Mouse (Mus musculus): Measurements from ENCODE around the gene Tgm5.
"Not testable (repeated sequence)": the region's sequence is repeated elsewhere in the genome, so short reads cannot be mapped to it uniquely, and the experiment has no call there.

Gene Tgm5

DNA sequence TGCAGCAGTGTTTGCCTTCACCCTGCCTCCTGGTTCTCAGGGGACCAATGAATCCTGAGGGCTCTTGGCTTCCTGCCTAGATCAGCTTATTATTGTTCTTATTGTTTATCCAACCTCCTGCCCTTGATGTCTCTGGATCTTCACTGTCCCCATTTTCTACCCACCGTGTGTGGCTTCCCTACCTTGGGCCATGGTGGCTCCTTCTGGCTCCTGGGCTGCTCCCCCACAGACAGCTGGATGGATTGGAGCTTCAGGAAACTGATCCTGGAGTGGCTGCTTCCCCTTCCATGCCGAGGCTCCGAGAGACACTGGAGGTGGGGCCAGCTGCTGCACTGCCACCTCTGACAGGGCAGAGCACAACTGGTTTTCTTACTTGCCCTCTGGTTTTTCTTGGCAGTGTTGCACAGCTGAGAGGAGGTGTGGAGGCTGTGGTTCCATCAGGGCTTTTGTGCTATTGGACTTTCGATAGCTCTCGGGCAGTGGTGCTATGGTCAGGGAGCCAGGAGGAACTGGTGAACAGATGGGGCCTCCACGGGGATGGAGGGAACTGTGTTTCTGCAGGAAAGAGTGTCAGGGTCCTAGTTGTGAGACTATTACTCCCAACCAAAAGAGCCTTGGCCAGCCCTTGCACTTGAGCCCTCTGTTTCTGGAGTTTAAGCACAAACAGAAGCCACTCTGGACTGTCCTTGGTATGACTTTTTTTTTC is at the start of gene Tgm5:
Tgm5 (minus strand) TSS at position 362 of the 706 bp plus-strand sequence.
- DNase-seq (ENCODE audit: extremely low read depth, low read depth), result no peak

DNA sequence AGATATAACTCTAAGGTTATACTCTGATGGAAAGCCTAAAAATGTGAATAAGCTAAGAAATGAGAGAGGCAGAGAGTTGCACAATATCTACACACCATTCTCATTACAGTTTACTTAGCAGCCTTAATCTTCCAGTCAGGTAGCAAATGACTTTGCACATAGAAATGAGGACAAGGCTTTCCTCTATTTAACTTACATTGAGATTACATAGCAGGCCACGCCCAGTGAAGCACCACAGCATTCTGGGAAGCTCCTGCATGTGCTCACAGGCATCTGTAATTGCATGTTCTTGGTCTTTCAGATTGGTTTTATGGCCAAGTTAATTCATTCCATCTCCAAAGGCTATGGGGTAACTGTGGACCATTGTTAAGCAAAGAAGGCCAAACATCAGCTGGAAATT is 47.2 kb upstream of the Tgm5 start:
- no peak for DNase-seq (ENCODE audit: extremely low read depth, low read depth)

DNA sequence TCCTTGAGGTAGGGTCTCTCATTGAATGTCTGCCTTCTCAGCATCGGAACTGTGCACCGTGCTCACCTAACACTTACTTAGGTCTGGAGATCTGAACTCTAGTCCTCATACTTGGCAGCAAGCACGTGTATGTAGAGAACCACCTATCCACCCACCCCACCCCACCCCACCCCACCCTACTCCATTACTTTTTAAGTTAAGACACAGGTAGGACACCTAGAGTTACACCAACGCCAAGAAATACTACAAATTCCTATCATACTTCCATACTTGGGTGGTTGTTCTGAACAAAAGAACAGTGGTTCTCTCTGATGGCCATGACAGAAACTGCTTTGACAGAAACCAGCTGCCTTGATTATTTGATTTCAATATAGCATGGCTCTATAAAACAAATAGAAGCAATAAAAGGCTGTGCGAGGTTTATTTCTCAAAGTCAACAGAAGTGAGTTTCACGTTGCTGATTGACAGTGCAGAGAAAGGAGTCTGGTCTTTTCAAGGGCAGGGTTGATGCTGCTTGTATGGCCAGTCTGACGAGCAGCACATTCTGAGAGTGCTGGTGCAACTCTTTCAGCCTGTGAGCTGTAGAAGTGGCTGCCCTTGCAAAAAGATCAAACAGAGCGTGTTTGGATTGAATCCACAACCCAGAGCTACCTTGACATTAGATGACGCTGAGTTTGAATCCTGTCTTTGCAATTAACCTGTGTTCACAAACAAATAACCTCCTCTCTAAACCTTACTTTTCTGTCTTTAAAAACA is 43.4 kb upstream of the Tgm5 start:
- no peak for DNase-seq (ENCODE audit: extremely low read depth, low read depth)

DNA sequence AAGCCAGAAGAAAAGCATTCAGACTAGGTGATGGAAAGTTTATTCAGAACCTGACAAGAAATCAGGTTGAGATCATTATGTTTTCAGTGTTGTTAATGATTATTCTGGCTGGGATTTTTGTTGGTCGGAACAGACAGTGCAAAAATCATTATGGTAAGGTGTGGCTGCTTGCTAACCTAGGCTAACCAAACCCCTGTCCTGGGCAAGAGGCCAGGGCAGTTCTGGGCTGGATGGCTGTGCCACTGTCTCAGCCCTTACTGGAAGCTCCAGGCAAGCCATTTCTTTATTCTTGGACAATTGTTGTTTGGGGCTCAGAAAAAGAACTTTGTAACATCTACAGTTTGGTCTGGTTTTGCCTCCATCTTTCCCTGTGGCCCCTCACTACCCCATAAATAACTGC is 41.9 kb upstream of the Tgm5 start:
- DNase-seq (ENCODE audit: extremely low read depth, low read depth), result no peak

DNA sequence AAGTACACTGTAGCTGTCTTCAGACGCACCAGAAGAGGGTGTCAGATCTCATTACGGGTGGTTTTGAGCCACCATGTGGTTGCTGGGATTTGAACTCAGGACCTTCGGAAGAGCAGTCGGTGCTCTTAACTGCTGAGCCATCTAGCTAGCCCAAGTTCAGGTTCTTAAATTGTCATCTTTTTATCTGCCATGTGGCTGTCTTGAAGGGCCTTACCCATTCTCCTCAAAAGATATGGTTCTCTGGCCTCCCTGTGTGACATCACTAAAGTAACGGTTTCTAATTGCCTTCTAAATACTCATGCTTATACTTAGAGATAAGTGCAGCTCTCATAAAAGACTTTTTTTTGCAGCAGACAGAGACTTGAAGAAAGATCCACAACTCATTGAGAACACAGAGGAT is 40.7 kb upstream of the Tgm5 start:
- not testable (repeated sequence) for DNase-seq (ENCODE audit: extremely low read depth, low read depth)

DNA sequence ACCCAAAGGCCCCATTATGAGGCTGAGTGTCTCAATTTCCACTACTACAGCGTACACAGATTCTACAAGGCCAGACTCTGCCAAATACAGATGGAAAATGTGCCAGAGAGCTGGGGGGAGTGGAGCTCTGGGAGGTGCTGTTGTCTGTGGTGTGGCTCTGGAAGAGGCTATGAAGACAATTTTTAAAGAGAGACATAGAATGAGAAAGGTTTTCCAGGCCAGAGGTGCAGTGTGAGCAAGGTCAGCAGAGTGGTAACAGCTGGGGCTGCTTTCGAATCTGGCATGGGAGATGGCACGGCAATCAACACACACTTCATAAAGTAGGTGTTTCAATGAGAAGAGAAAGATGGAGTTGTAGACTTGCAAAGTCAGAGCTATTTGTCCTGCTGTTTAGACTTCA is 33.6 kb upstream of the Tgm5 start:
- DNase-seq (ENCODE audit: extremely low read depth, low read depth), result no peak

DNA sequence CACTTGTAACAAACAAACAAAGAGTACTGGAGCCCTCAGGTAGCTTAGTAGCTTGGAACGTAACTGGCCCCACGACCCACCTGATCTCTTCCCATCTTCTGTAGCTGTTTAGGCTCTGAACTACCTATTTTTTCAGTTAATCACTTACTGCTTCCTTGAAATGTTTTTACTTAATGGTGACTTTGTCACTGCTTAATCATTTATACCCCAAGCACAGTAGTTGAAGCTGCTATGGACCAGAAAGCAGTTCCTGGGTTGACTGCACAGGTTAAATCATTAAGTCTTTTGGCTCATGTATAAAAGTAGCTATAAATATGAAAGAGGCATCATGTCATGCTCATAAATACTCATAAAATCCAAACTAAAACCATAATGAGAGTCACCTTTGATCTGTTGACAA is 29.8 kb upstream of the Tgm5 start:
- DNase-seq (ENCODE audit: extremely low read depth, low read depth), result no peak

DNA sequence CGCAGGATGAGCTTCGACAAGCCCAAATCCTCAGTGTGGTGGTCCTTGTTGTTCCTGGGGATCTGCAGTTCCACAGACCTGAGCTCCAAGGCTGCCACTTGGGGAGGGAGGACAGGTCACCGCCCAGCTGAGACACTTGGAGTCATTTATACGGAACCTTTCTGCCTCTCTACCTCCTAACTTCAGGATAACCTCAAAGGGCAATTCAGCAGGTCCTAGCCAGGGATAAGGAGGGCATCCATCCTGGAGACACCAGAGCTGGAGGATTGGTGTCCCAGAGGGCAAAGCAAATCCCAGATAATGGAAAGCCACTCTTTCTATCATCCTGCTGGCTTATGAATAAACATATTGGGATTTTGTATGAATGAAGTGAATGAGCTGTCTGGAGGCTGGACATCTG is 24.1 kb upstream of the Tgm5 start, which contains the start of gene Tgm7:
Tgm7 (minus strand) TSS at position 101 of the 400 bp plus-strand sequence.
- DNase-seq (ENCODE audit: extremely low read depth, low read depth), result no peak

DNA sequence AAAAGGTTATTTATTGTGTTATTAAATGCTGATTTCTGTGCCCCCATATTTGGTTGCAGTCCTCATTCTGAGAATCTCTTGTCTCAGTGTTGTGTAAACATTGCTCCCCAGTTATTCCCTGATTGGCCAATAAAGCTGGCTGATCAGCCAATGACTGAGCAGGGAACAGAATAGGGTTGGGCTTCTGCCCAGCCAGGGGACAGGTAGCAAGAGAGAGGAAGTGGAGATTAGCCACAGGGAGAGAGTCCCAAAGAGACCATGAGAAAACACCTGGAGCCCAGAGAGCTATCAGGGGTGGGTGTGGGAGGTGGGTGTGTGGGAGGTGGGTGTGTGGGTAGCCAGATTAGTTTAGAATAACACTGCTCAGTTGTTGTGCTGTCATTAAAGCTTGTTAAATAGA is 20.3 kb upstream of the Tgm5 start:
- no peak for DNase-seq (ENCODE audit: extremely low read depth, low read depth)

DNA sequence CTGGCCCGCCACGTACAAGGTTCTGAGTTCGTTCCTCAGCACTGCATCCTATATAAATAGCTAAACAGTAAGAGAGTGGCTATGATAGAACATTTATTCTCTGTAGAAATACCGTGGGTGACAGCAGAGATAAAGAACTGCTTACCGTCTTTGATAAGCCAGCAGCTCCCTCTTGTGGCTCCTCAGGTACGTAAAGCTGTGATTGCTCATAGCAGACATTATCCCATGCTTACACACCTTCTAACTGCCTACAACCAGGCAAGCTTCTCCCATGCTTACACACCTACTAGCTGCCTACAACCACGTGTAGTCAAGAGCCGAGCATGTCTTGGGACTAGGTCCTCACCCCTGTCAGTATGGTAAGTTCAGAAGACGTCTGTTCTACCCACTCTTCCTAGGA is 16.4 kb upstream of the Tgm5 start:
- DNase-seq (ENCODE audit: extremely low read depth, low read depth), result peak; percentile 65

DNA sequence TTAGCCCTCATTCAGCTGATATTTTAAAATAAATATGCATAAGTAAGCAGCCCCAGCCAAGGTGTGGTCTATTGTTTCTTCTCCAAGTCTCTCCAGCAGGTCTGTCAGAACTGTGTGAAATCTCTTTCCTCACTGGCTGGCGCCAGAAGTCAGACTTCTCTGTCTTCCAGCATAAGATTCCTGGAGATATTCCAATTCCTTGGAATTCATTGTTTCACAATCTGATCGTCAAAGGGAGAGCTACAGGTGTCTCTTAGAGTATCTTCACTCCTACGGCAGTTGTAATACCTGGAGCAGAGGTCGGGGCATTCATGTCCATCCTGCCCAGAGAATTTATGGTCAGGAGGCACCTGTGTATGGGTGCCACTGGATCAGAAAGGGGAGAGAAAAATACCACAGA is 4.1 kb upstream of the Tgm5 start:
- no peak for DNase-seq (ENCODE audit: extremely low read depth, low read depth)

DNA sequence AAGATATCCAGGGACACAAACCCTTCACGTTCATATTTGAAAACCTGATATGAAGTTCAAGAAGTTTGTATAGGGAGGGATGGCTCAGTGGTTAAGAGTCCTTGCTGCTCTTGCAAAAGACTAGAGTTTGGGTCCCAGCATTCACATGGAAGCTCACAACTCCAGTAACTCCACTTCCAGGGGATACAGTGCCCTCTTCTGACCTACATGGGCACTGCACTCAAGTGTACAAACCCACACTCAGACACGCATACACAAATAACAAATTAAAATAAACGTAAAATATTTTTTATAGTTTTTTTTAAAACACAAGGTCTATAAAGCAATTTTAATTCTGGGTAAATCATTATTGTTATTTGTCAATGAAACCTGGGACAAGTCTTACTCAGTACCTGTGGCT is 2.9 kb upstream of the Tgm5 start:
- no peak for DNase-seq (ENCODE audit: extremely low read depth, low read depth)

DNA sequence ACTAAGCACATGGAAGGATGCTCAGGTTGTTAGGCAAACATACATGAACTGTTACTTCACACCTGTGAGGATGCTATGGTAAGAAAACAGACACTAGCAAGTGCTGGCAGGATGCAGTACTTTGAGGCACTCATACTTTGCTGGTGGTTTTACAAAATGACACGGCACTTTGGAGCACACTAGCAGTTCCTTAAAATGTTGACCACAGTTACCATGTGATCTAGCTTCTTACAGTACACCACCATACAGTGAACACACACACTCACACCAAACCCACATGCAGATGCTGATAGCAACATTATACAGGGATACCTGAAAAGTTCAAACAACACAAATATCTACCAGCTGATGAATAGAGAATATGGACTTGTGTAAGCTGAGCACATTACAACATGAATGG is 3.0 kb downstream of the Tgm5 start:
- peak; percentile 46 for DNase-seq (ENCODE audit: extremely low read depth, low read depth)

DNA sequence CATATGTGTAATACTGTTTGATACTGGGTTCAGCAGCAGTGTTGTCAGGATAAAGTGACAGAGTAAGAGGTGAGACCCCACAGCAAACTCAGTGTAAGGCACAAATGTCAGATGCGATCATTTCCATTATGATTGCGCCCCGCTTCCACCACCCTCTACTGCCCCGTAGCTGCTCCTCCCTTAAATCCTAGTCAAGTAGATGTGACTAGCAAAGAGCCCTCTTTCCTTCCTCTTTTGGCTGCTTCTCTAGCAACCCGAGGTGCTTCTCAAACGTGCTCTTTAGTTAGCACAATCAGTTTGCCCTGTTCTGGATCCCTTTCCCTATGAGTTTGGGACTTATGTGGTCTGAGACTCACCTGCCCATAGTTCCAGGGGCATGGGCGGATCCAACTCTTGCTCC is 10.9 kb downstream of the Tgm5 start:
- no peak for DNase-seq (ENCODE audit: extremely low read depth, low read depth)

DNA sequence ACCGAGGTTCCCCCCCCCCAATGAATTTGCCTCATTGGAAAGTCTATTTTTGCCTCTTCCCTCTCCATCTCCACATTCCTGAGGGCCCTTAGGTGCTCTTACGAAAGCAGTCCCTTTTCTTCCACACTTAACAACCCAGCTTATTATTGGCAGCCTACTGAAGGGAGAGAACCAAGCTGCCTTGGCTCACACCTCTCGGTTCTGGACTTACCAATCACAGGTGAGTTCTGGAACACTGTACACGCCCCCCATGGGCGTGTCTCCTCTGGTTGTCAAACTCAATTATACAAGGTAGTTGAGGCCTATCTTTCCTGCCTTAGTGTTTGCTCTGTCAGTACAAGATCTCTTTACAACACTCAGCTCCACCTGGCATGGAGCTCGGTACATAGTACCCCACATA is 13.8 kb downstream of the Tgm5 start:
- DNase-seq (ENCODE audit: extremely low read depth, low read depth), result no peak

DNA sequence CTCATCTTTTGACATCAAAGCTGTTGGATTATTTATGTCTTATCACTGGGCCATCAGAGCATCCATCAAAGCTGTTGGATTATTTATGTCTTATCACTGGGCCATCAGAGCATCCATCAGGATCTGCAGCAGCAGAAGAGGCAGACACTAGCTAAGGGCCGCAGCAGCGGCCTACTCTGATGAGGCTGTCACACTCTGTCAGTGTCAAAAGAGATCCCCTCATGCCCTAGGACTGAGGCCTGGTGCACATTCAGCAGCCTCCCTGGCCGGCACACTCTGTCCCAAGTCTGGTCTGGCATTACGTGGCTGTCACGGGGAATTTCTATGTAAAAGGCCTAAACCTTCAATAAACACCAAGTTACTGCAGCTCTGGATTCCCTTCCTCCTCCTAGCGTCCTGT is 16.1 kb downstream of the Tgm5 start:
- DNase-seq (ENCODE audit: extremely low read depth, low read depth), result no peak

DNA sequence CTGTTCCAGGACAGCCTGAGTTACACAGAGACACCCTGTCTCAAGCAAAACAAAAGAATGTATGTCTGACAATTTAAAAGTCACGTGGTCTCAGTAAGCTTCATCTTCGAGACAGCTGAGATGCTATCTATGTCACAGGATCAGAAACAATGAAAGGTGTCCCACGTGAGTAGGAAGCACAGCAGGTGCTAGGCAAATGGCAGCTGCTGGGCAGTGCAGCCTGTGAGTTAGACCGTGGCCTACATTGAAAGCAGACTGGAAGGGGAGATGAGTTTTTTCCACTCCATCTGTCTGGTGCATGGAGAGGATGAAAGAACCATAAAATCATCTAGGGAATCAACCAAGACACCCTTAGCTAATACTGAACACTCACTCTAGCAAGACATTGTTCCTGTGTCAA is 18.5 kb downstream of the Tgm5 start:
- DNase-seq (ENCODE audit: extremely low read depth, low read depth), result no peak

DNA sequence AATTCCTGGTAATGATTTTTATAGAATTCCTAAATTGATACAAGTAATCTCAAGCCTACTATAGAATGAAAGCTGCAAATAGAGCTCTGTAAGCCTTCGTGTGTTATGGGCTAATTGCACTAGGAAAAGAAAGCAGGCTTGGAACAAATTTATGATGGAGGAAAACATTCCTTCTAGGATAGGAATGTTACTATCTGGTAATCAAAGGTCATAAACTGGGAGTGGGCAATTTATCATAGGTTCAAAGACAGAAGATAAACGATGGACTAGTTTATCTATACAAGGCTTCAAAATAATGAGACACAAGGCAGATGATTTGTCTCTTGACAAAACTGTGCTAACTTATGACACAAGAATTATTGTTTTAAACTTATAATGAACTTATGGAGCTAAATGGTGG is 24.3 kb downstream of the Tgm5 start:
- DNase-seq (ENCODE audit: extremely low read depth, low read depth), result no peak

DNA sequence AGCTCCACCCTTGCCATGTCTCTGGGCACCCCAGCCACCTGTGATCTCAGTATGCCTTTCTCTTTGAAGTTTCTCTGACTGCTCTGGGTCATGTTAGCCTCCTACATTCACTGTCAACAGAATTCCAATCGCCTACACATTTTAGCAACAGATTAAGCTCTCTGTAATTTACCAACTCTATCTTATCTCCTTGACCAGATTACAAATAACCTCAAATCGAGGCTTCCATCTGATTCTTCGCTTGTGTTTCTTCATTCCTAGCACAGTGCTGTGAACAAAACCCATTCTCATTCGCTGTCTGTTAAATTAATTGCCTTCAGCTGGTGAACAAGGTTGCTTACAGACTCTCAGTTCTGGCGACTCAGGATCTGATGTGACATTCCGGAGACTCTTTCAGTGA is 27.6 kb downstream of the Tgm5 start:
- no peak for DNase-seq (ENCODE audit: extremely low read depth, low read depth)

DNA sequence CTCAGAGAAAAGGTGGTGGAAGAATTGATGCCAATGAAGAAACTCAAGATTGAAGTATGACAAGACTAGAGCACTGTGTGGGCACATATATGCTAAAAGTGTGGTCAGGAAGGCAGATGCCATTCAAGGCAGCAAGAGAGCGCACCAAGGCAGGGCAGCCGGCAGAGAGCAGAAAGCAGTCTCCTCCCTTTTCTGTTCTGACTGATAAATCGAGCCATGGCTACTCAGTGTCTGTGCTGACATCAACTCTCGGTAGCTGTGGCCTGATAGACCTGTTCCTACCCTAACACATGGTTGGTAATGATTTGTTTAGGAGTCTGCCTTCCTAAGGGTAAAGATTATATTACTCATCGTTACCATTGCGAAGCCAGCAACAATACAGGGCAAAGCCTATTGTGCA is 29.7 kb downstream of the Tgm5 start:
- no peak for DNase-seq (ENCODE audit: extremely low read depth, low read depth)

DNA sequence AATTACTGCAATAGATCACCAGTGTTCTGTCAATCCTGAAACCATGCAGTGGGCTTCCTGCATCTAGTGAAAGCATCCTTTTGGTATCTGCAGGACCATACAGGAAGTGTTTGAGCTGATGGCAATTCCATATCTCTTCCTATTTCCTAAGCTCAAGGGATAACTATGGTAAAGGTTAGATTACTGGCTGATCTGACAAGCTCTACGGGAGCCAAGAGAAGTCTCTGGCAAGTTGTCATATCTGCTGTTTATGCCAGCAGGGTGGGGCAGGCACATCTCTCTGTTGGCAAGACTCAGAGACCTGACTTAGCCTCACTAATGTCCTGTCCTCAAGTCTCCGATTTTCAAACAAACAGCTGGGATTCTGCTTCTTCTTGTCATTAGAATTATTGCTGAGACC is 31.6 kb downstream of the Tgm5 start:
- peak; percentile 44 for DNase-seq (ENCODE audit: extremely low read depth, low read depth)

DNA sequence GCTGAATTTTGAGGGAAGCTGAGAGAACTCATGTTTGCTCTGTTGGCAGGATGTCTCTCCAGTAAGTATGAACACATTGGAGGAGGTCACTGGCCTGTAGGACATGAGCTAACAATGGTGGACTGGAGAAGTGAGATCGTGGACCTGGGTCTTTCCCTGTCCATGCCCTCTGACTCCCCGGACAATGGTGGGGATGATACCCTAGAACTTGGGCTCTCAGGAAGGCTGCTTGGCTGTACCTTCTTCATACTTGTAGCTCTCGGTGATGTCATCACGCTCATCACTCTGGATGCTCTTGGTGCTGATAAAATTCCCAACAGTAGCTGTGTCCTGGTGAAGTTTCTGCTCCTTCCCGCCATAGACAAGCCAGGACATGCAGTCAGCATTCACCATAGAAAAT is 33.5 kb downstream of the Tgm5 start:
- no peak for DNase-seq (ENCODE audit: extremely low read depth, low read depth)

DNA sequence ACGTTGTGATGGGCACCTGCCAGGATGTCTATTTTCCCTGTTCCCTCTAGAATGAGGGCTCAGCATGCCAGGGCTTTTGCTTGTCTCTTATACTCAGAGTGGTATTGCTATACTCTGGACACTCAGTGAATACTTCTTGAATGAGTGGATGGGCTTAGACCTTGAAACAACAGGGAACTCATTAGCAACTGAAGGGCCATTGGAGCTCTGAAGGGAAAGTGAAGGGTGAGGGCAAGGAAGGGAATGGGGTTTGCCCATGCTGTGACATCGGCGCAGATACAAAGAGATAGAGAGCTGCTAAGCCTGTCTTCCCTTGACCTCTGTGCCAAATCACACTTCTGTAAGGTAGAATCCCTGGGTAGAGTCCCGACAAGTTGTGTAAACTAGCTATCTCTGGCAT is 40.0 kb downstream of the Tgm5 start:
- DNase-seq (ENCODE audit: extremely low read depth, low read depth), result no peak
